Mouse (Mus musculus) CD4-positive, CD25-positive, alpha-beta regulatory T cell, adult 2 months (primary cell): ENCODE results near the gene Tmem170.

Experiments used
- DNase-seq: peaks from one replicate; pipeline ENCODE4 v3.0.0-alpha.2; 2012; ENCODE audit warnings: low read depth, low spot score

Gene Tmem170

DNA sequence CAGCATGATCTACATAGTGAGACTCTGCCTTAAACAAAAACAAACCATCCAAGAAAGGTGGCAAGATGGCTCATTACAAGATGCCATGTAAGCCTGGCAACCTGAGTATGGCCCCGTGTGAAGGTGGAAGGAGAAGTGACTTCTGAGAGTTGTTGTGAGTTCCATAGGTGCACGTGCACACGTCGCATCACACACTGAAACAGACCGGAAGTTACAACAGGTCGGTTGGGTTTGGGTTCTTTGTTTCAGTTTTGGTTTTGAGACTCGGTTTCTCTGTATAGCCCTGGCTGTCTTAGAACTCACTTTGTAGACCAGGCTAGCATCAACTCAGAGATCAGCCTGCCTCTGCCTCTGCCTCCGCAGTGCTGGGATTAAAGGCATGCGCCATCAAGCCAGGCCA is 62.7 kb downstream of the Tmem170 start:
- DNase-seq, result peak; percentile 16
